Mouse (Mus musculus) cerebellum, adult 8-10 months (tissue): ENCODE measurements around the gene Otx2.
"Not testable (repeated sequence)": the region's sequence is repeated elsewhere in the genome, so short reads cannot be mapped to it uniquely, and the experiment has no call there.

Source experiments
- DNase-seq: peaks from one replicate; pipeline ENCODE4 v3.0.0; 2022

Gene Otx2

GRCm38 (mm10) chr14:48653081-48653480 lies 20.5 kb downstream of the Otx2 start:
- DNase-seq, result no peak

- no peak for DNase-seq
Measured at GRCm38 (mm10) chr14:48652256-48652655, 21.4 kb downstream of the Otx2 start.

GRCm38 (mm10) chr14:48651471-48652211 lies 22.0 kb downstream of the Otx2 start:
- DNase-seq, result no peak

DNA sequence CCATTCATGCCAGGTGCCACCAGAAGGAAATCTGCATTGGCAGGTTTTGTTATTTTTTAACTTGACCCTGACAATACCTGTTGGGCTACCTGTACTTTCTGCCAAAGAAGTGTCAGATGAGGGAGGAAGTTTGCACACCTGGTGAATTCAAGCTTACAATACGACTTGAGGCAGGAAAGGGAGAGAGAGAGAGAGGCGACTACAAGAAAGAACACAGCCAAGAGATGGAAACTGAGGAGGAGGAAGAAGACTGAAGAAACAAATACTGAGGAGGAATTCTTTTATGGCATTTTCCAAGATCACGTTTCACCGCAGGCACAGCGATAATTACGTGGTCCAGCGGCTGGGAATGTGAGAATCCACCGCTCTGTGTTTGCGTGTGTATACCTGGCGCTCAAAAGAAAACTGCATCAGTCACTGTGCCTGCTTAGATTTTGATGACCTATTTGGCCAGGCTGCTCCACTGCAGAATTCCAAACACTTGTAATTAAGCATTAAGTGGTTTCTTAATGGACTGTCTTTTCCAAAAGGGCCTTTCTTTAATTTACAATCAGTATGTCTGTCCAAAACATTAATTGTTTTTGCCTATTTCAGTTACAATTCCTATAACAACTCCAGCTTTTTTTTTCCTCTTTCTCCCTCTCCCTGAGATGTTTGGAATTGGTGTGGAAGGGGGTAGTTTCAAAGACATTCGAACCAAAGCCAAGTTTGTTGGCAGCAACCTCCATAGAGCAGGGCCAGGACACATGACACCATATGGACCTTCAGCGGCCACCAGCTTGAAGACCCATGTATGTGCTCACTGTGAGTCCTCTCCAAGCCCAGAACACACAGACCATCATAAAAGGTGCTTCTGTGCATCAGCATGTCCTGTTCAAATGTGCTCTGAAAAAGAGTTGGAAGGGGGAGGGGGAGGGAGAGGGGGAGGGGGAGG lies 31.9 kb downstream of the Otx2 start:
- no peak for DNase-seq

DNA sequence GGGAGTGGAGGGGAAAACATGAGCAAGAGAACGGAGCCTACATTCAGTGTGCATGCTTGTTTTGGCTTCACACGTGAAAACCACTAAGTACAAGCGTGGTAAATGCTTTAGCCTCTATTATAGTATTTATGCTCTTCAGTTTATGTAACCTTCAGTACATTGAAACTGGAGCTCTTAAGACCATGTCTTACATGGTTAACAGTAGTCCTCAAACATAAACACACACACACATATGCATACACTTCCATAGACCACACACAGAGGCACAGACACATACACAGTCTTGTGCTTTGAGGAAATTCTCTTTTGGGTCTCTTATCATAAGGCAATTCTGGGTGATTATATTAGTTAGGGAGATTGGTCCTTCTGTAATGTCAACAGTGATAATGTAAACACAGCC lies 40.5 kb downstream of the Otx2 start:
- no peak for DNase-seq

DNA sequence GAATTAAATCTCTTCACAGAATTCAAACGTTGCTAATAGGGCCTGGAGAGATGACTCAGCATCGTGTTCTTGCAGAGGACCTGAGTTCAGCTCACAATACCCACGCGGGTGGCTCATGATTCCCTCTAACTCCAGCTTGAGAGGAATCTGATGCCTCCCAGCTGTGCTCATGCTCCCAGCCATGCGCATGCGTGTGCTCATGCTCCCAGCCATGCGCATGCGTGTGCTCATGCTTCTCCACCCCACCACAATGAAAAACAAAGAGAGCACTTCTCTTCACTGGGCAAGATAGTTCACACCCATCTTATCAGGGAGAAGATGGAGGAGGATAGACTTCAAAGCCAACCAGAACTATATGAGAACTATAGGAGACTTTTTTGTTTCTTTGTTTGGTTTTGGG lies 41.3 kb downstream of the Otx2 start:
- no peak for DNase-seq

- DNase-seq, result no peak
Measured at GRCm38 (mm10) chr14:48631486-48631885, 42.1 kb downstream of the Otx2 start.

DNA sequence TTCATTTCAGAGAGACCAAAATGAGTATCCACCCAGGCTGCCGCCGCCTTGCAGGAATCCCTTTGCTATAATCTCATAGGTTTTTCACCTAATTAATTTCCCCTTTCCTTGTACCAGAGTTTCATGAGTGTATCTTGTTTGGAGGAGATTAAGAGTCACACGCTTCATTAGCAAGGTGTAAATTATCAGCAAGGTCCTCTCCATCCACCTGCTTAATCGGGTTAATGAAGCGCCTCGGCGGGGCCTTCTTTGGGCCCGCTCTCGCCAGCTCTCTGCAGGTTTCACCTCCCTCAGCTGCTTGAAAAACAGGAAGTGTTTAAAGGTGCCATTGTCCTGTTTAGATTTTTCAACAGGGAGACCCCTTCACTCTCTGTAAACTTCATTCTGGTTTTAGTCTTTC lies 44.2 kb downstream of the Otx2 start:
- DNase-seq, result no peak

GRCm38 (mm10) chr14:48626271-48626670 lies 47.3 kb downstream of the Otx2 start:
- no peak for DNase-seq

DNA sequence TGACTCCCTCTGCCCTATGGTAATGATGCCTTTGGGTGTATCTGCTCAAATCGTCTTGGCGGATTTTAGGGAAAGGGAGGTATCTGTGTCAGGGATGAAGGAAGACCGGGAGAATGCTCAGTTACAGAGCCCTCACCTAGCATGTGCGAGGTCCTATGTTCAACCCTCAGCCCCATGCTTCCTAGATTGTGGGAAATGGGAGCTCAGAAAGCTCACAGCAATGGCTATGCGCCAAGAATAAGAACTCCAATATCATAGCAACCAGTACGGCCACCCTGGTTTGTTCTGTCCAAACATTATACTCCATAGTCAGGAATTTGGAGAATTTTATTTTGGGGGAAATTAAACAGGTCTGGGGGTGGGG lies 48.3 kb downstream of the Otx2 start:
- no peak for DNase-seq

DNA sequence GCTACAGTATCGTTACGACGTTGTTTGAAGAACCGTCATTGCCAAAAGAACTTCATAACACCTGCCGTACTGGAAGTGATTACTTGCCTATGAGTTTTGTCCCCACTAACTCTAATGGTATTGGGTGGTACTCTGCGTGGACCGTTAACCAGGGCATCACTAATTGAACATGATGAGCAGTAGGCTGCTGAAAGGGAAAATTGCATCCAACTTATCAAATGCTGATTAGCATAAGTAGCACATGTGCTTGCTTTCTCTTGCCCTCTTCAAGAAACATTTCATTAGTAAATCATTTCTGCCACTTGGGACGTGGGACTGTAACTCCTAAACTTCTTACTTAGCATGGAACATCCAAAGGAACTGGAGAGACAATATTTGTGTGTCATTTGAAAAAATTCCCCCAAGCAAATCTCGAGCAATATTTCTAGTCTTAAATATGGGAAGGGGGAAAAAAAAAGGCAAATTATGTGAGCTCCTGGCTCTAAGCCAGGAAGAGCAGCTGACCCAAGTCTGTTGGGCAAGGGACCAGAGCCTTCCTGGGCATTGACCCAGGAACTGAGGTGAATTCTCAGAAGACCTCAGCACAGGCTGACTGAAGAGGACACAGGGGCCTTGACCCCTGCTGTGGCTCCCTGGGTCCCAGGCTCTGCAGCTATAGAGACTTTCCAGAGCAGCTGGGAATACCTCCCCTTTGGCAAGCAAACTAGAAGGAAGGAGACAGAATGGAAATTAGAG lies 48.9 kb downstream of the Otx2 start:
- DNase-seq, result peak; percentile 47

- not testable (repeated sequence) for DNase-seq
Measured at GRCm38 (mm10) chr14:48622726-48623125, 50.9 kb downstream of the Otx2 start.

DNA sequence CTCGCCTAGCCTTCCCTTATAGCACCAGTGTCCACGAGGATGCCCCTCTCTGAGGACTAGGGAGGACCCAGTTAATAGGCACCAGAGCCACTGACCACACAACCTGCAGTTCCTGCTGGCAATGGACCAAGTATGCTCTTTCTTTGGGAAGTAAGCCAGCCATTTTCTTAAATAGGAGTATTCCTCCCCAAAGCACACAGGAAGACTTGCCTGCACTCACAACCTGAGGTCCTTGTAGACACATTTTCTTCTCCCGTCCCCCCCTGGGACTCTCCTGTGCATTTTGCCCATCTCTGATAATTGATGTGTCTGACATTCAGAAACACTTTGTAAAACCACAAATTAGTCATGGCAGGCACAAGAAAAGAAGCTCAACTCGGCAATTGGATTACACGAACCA lies 57.3 kb downstream of the Otx2 start:
- no peak for DNase-seq

- DNase-seq, result no peak
Measured at GRCm38 (mm10) chr14:48608641-48609310, 64.8 kb downstream of the Otx2 start.
